Mouse (Mus musculus): ENCODE results near the gene Gch1. TPM values are rescaled to one million over a fixed set of nuclear protein-coding genes. Genes with fewer than 3 reads are reported as not detected.

Gch1 gene
- 10 to 100 TPM in 1 of 2 experiments, 1 to 10 TPM in 1; 9.9 to 10.8 TPM for total RNA-seq (2023)

GRCm38 (mm10) chr14:47188848-47189634 lies at the start of gene Gch1:
Gch1 (minus strand) TSS chr14:47189413.

Other genes with a start within 250 kb of the Gch1 start
- gene Wdhd1, start 87.4 kb upstream of the Gch1 start, total RNA-seq (2023): 10 to 100 TPM; 29.0 to 29.3 TPM
- 10 to 100 TPM; 12.9 to 14.7 TPM for gene Socs4, start 87.5 kb upstream of the Gch1 start, total RNA-seq (2023)
- 100 to 1,000 TPM in 1 of 2 experiments, 10 to 100 TPM in 1; 99.8 to 111 TPM for gene Mapk1ip1l, start 108.9 kb upstream of the Gch1 start, total RNA-seq (2023)
- gene Lgals3, start 178.3 kb upstream of the Gch1 start, total RNA-seq (2023): 100 to 1,000 TPM; 473 to 600 TPM
- 10 to 100 TPM; 45.8 to 52.2 TPM for gene Dlgap5, start 229.0 kb upstream of the Gch1 start, total RNA-seq (2023)